Comparison of ENCODE assay signal across 8 mouse cellular contexts in the genomic region with DNA sequence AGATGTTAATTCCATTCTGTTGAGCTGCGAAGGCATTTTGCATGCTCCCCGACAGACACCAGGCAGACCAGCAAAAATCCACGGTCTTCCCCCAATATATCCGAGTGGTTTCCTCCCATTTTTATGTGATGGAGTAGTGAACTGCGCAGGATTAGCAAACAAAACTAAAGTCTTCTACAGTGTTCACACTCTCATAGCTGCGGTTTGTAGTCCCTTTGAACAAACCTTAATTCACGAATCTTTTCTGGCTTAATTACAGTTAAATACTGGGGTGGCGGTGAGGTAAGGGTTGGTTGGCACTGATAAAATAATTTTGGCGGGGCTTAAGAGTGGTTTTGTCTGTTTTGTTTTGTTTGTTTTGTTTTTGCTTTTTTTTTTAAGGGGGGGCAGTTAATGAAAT. TPM values are rescaled to one million over a fixed set of nuclear protein-coding genes. Genes with fewer than 3 reads are reported as not detected.
DNase-seq lines count a peak whose midpoint lies in the region; ATAC-seq and TF ChIP-seq lines count a peak whose summit lies in the region.

No protein-coding gene starts in this region.

- H3K4me2 ChIP-seq in heart, embryonic 13.5 days, result peak overlapping the region; percentile 99
- peak overlapping the region; percentile 88 for H3K4me2 ChIP-seq in embryonic facial prominence, embryonic 14.5 days (ENCODE audit: low read depth, low read length)
- peak overlapping the region; percentile 93 for H3K4me2 ChIP-seq in hindbrain, embryonic 16.5 days (ENCODE audit: low read length)
- H3K4me2 ChIP-seq in myocyte (ENCODE audit: low read depth), result peak overlapping the region; percentile 99

- 38% methylated on average over 9 of the region's 9 CpGs for WGBS in heart, embryonic 13.5 days
- 35% methylated on average over 9 of the region's 9 CpGs for WGBS in embryonic facial prominence, embryonic 14.5 days
- 36% methylated on average over 9 of the region's 9 CpGs for WGBS in hindbrain, embryonic 16.5 days

- H3K36me3 ChIP-seq in heart, embryonic 13.5 days, result peaks cover under 1% of the 10 kb centered on the region
- H3K36me3 ChIP-seq in embryonic facial prominence, embryonic 14.5 days (ENCODE audit: control insufficient read depth, insufficient read depth, low read length), result peaks cover 5% of the 10 kb centered on the region; the same call in 1 of the 2 replicates
- peaks cover 7% of the 10 kb centered on the region; the same call in 1 of the 2 replicates for H3K36me3 ChIP-seq in hindbrain, embryonic 16.5 days (ENCODE audit: control insufficient read depth, insufficient read depth, low read length)
- no peaks in the 10 kb centered on the region for H3K36me3 ChIP-seq in myocyte (ENCODE audit: control insufficient read depth, insufficient read depth)

- ATAC-seq in heart, embryonic 13.5 days (ENCODE audit: extremely low read depth, insufficient number of reproducible peaks, low FRiP score, low TSS enrichment), result no peak
- no peak for ATAC-seq in embryonic facial prominence, embryonic 14.5 days (ENCODE audit: low read depth)
- ATAC-seq in hindbrain, embryonic 16.5 days, result no peak

- no peak overlapping the region for H3K4me3 ChIP-seq in heart, embryonic 13.5 days
- H3K4me3 ChIP-seq in embryonic facial prominence, embryonic 14.5 days (ENCODE audit: low read depth, low read length), result peak overlapping the region; percentile 85
- H3K4me3 ChIP-seq in hindbrain, embryonic 16.5 days (ENCODE audit: low read length), result peak overlapping the region; percentile 22
- no peak overlapping the region for H3K4me3 ChIP-seq in myocyte

- no peak overlapping the region for H3K27ac ChIP-seq in heart, embryonic 13.5 days (replicated peaks)
- 0 out of 2 replicates have a peak overlapping the region, but pooled peaks have one; percentile 4 for H3K27ac ChIP-seq in embryonic facial prominence, embryonic 14.5 days (replicated peaks; ENCODE audit: low read depth, low read length)
- H3K27ac ChIP-seq in hindbrain, embryonic 16.5 days (ENCODE audit: low read depth, low read length), result no peak overlapping the region; the same call in 1 of the 2 replicates

- H3K4me1 ChIP-seq in heart, embryonic 13.5 days, result peaks cover 20% of the 10 kb centered on the region
- H3K4me1 ChIP-seq in embryonic facial prominence, embryonic 14.5 days (ENCODE audit: control insufficient read depth, insufficient read depth, low read length), result 0 out of 2 replicates have a peak, but pooled peaks cover under 1% of the 10 kb centered on the region
- peaks cover 3% of the 10 kb centered on the region for H3K4me1 ChIP-seq in hindbrain, embryonic 16.5 days (ENCODE audit: control insufficient read depth, insufficient read depth, low read depth, low read length)

- H3K79me2 ChIP-seq in myocyte (ENCODE audit: control insufficient read depth, insufficient read depth), result no peaks in the 10 kb centered on the region

- peak overlapping the region; percentile 89; the same call in 1 of the 2 replicates for H3K9ac ChIP-seq in heart, embryonic 13.5 days
- peak overlapping the region; percentile 27; the same call in 1 of the 2 replicates for H3K9ac ChIP-seq in embryonic facial prominence, embryonic 14.5 days (ENCODE audit: low read depth, low read length)
- peak overlapping the region; percentile 53 for H3K9ac ChIP-seq in hindbrain, embryonic 16.5 days (ENCODE audit: low read depth, low read length)

- no peak overlapping the region for H3ac ChIP-seq in myocyte (ENCODE audit: control insufficient read depth, insufficient read length)

- H3K9me3 ChIP-seq in heart, embryonic 13.5 days, result peaks cover 5% of the 10 kb centered on the region; the same call in 1 of the 2 replicates
- H3K9me3 ChIP-seq in embryonic facial prominence, embryonic 14.5 days (ENCODE audit: control insufficient read depth, low read length), result no peaks in the 10 kb centered on the region
- no peaks in the 10 kb centered on the region for H3K9me3 ChIP-seq in hindbrain, embryonic 16.5 days (ENCODE audit: control insufficient read depth, low read length)

- no peak for TF ChIP-seq POLR2A in myocyte (IDR thresholded peaks at IDR 0.05; ENCODE audit: insufficient read length, low read depth)

- peaks cover 4% of the 10 kb centered on the region; the same call in 1 of the 2 replicates for H3K27me3 ChIP-seq in heart, embryonic 13.5 days (replicated peaks)
- H3K27me3 ChIP-seq in embryonic facial prominence, embryonic 14.5 days (replicated peaks; ENCODE audit: control insufficient read depth, insufficient read depth, low read length), result no peaks in the 10 kb centered on the region
- no peaks in the 10 kb centered on the region for H3K27me3 ChIP-seq in hindbrain, embryonic 16.5 days (replicated peaks; ENCODE audit: control insufficient read depth, insufficient read depth, low read length)
- H3K27me3 ChIP-seq in myocyte (ENCODE audit: control insufficient read depth, insufficient read depth, insufficient read length), result peaks cover 8% of the 10 kb centered on the region

- intact Hi-C loops in gastrocnemius, postnatal 14 days (cut with DNase I; ENCODE audit: low total_unique reads), result no loop called here

- DNase-seq in heart, adult 11 months, result no peak
- no peak for DNase-seq in embryonic facial prominence, embryonic 14.5 days (ENCODE audit: low spot score)
- DNase-seq in ovary, postnatal 10 days (ENCODE audit: low spot score), result no peak
- DNase-seq in gastrocnemius, postnatal 14 days, result no peak
- no peak for DNase-seq in cerebellum, adult 8-10 months

TF ChIP-seq in myocyte, 11 proteins besides CTCF, POLR2A, EP300 and RAD21:
- TF ChIP-seq CEBPB (IDR thresholded peaks at IDR 0.05; ENCODE audit: insufficient read depth, poor library complexity, severe bottlenecking) (no peak), TCF12 (IDR thresholded peaks at IDR 0.05; ENCODE audit: insufficient read depth, poor library complexity, severe bottlenecking) (no peak), MYOD1 (IDR thresholded peaks at IDR 0.05; ENCODE audit: control insufficient read depth in 1 of 3, insufficient read length in 2 of 3, low read depth in 2 of 3) (no peak), TCF3 (IDR thresholded peaks at IDR 0.05; ENCODE audit: insufficient read length, low read depth) (no peak)

RNA-seq across cellular contexts. Expression of gene Fat4, which starts 3.1 kb away (rescaled TPM):
- 2.8 and 3.1 TPM in 2 replicates for polyA plus RNA-seq in heart, embryonic 13.5 days (2015; fragmentation: Nextera tagmentation; extraction: Ambion mirVana)
- 16.6 and 17.7 TPM in 2 replicates for polyA plus RNA-seq in embryonic facial prominence, embryonic 14.5 days (2014; fragmentation: Nextera tagmentation; extraction: Ambion mirVana)
- 6.8 and 7.2 TPM in 2 replicates for polyA plus RNA-seq in hindbrain, embryonic 16.5 days (2015; fragmentation: Nextera tagmentation; extraction: Ambion mirVana)
- polyA plus RNA-seq in myocyte (2012; fragmentation: generic; extraction: Trizol), result 0.24 TPM
- 10 to 100 TPM; 10.4 to 11.0 TPM for total RNA-seq in gastrocnemius, postnatal 14 days (2021)

Comparison
In these comparisons a context has a peak if more than half of its experiments do, and no peak if none do; other contexts are left out.
1. H3K4me3 ChIP-seq: peak in embryonic facial prominence, embryonic 14.5 days (single experiment) and hindbrain, embryonic 16.5 days (single experiment); none in heart, embryonic 13.5 days (single experiment) and myocyte (single experiment).
2. H3K9ac ChIP-seq: peak in every context shown above with its lines; median percentile 89 in heart, embryonic 13.5 days; 53 in hindbrain, embryonic 16.5 days; 27 in embryonic facial prominence, embryonic 14.5 days.
3. Peak in every context shown above with its lines, with median percentiles within 50 percentile points of each other: H3K4me2 ChIP-seq.